Mouse (Mus musculus): ENCODE data around the gene Hfe.
"Not testable (repeated sequence)": the region's sequence is repeated elsewhere in the genome, so short reads cannot be mapped to it uniquely, and the experiment has no call there.

The Hfe gene

DNA sequence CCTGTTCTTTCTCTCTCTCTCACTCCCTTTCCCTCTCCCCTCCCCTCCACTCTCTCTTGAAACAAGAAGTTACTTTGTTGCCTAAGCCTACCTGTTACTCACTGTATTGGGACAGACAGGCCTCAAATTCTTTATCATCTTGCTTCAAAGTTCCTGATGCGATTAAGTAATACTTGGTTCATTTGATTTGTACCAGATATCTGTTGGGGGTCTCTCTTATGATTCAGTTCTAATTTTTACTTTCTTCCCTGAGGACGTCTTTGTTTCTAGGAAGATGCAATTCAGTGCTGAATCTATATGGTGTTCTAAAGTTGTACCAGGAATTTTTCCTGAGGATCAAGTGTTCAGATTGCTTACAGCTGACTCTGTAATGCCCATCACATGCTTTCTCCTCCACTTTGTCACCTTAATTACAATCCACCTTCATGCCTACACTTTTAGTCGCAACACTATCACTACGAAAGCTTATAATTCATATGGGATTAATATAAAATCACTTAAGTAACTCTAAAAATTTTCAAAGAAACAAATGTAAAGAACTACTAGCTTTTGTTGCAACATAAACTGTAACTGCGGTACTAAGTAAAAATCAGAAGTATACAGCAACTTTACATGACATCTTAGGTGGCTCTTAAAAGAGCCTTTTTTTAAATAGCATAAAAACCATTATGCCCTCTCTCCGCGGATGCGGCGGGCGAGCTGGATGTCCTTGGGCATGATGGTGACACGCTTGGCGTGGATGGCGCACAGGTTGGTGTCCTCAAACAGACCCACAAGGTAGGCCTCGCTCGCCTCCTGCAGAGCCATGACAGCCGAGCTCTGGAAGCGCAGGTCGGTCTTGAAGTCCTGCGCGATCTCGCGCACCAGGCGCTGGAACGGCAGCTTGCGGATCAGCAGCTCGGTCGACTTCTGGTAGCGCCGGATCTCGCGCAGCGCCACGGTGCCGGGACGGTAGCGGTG lies 34.0 kb upstream of the Hfe start:
- no peak for DNase-seq (ENCODE audit: low spot score in 2 of 2)

GRCm38 (mm10) chr13:23743963-23744362 lies 33.3 kb upstream of the Hfe start:
- DNase-seq (ENCODE audit: low spot score in 2 of 2), result no peak

- no peak for DNase-seq (ENCODE audit: low spot score in 2 of 2)
These were observed 32.6 kb upstream of the Hfe start for GRCm38 (mm10) chr13:23743215-23743614.

GRCm38 (mm10) chr13:23742007-23742406 lies 31.4 kb upstream of the Hfe start:
- DNase-seq (ENCODE audit: low spot score in 2 of 2), result no peak

- no peak for DNase-seq (ENCODE audit: low spot score in 2 of 2)
These were observed 30.3 kb upstream of the Hfe start for GRCm38 (mm10) chr13:23740910-23741309.

GRCm38 (mm10) chr13:23740256-23740840 lies 29.7 kb upstream of the Hfe start:
- no peak for DNase-seq (ENCODE audit: low spot score in 2 of 2)

DNA sequence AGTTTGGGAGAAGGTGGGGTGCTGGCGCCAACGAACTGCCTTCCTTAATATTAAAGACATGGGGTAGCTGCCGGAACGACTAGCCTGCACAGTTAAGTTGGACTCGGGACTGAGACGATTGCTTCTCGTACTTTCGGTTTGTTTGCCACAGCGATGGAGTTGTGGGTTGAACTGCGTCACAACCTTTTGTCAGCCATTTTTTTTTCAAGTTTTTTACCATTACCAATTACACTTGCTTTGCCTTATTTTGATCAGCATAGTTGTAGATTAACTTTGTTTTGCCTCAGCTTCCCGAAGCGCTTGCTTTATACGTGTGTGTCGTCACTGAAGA lies 29.2 kb upstream of the Hfe start:
- DNase-seq (ENCODE audit: low spot score in 2 of 2), result no peak

GRCm38 (mm10) chr13:23739069-23739921 lies 28.6 kb upstream of the Hfe start:
- peak; percentile 93 to 97 for DNase-seq (ENCODE audit: low spot score in 2 of 2)

GRCm38 (mm10) chr13:23738677-23739068 lies 28.0 kb upstream of the Hfe start, which contains the start of gene Hist1h1c:
Hist1h1c (plus strand) TSS chr13:23738808.
- peak in 1 of 2 experiments; percentile 91 for DNase-seq (ENCODE audit: low spot score in 2 of 2)

DNA sequence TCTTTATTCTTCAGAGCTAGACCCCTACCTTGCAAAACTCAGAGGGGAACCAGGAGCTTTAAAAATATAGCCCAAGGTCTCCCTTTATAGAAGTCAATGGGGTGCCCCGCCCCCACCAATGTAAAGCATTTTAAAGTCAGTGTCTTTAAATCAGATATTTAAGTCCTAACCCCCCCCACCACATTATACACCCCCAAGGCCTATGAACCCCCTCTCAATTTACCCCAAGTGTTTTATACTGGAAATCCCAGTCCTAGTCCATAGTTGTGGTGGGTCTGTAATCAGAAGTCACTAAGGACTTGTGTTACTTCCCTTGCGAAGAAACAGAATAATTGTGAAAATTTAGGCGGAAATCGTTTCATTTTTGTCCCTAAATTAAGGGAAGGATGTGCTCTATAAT lies 27.4 kb upstream of the Hfe start:
- no peak for DNase-seq (ENCODE audit: low spot score in 2 of 2)

DNA sequence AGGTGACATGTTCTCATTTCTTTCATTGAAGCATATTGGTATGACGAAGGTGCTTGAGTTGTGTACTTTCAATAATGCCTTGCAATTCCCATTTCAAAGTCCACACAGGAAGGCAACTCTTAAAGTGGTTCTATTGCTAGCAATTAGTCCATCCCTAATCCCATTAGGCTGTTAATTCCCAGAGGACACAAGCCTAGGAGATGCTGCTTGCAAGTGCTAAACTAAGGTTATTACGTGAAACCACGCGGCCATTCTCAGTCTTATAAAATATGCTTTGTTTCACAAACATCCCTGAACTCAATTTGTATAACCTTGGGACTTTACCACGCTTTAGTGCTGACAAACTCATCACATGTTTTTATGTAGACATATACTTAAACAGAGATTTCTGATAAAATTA lies 26.4 kb upstream of the Hfe start:
- DNase-seq (ENCODE audit: low spot score in 2 of 2), result no peak

DNA sequence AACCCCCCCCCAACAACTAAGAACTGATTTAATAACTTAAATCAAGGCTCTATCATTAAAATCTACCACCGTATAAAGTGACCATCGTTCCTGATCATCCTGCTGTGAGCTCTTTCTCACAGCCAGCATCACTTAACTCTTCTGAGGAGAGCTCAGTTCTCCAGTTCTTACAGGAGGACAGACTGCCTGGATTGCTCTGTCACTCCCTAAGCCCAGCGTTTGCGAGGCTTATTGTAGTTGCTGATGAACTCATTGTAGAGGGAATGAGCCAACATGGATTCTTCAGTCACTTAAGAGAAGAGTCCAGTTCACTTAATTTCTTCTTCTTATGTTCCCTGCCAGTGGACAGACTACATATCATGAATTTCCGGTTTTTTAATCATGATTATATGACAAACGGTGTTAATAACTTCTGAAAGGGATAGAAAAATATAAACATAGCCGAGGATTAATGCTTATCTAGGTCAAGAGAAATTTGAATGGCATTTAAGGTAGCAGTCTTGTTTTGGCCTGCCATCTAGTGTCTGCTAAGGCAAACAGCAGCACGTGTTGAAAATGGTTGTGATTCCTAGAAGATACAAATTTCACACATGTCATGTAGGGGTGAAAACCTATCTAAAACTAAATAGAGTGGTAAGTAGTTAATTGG lies 21.6 kb upstream of the Hfe start:
- peak in 1 of 2 experiments; percentile 38 for DNase-seq (ENCODE audit: low spot score in 2 of 2)

GRCm38 (mm10) chr13:23730479-23730878 lies 19.8 kb upstream of the Hfe start:
- DNase-seq (ENCODE audit: low spot score in 2 of 2), result no peak

DNA sequence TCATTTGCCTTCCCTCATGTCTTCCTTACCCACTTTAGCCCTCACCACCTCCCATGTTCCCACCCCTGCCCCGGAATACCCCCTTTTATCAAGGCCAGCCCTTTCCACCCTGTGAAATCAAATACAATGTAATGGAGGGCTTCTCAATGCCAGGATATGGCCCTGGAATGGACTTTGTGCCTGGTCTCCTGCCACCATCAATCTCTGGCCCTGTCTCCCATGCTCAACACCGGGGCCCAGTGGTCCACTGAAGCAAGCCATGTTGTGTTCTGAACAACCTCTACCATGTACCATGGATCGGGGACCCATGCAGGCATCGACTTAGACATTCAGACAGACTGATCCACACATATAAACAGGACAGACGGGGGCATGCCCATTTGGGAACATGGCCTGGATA lies 19.1 kb upstream of the Hfe start:
- DNase-seq (ENCODE audit: low spot score in 2 of 2), result no peak

DNA sequence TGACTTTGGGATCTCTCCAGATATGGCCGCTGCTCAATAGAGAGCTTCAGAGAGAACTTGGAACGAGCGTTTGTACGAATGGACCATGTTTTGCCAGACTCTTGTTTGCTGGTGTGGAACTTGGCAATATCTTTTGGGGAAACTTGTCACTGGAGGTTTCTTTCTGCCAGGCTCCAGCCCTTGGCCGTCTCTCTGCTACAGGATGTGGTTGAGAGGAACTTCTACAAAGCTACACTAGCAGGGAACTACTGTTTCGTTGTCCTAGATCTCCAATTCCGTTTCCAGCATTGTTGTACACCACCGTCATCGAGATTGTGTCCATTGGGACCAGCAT lies 18.5 kb upstream of the Hfe start:
- no peak for DNase-seq (ENCODE audit: low spot score in 2 of 2)

DNA sequence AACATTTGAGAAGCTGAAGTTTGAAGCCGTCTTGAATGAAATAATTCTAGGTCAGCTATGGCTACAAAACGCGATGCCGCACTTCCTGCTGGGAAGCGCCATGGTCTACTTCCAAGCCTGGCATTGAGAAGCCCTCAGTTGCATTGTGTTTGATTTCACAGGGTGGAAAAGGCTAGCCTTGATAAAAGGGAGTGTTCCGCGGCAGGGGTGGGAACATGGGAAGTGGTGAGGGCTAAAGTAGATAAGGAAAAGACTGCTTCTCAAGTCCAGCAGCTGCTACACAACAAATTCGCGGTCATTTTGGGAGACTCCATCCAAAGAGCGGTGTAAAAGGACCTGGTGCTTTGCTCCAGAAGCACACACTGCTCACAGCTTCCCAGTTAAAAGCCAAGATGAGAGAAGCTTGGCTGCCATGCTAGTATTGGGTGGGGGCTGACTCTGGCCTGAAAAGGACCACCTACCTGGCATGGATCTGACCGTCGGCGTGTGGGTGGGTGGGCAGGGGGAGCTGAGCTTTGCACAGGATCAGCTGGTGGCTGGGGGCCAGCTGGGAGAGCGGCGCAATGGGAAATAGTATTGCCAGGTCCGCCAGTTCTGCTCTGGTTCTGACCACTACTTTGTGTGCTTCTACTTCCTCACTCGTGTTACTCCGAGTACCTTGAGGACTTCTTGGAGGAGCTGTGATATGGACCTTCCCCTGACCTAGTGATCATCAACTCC lies 18.0 kb upstream of the Hfe start:
- DNase-seq (ENCODE audit: low spot score in 2 of 2), result no peak

GRCm38 (mm10) chr13:23725213-23725612 lies 14.6 kb upstream of the Hfe start:
- no peak for DNase-seq (ENCODE audit: low spot score in 2 of 2)

GRCm38 (mm10) chr13:23724239-23724638 lies 13.6 kb upstream of the Hfe start:
- no peak for DNase-seq (ENCODE audit: low spot score in 2 of 2)

DNA sequence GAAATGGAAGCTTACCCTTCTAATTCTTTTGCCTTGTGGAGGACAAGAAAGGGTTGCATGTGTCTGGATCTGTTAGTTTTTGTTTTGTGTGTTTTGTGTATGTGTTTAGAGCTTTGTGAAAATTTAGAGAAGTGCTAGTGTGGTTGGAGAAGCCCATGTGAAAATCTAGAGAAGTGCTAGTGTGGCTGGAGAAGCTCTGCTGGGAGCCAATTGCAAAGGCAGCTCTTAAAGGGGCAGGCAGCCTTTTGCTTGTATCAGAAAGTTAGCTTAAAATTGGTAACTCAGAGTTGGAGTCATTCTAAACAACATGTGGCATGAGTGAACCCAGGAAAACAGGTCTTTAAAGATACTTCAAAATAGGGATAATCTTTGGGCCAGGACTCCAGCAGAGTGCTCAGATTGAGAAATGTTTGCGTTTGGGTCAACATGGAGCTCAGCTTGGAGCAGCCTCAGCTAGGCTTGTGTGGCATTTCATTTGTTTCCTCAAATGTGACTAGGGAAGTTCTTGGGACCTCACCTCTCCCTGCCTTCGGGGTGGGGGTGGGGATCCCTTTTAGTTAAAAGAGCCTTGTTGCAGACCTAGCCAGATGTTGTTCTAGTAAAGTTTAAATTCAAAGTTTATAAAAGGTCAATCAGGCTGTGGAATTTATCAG lies 7.1 kb upstream of the Hfe start:
- not testable (repeated sequence) for DNase-seq (ENCODE audit: low spot score in 2 of 2)

- no peak for DNase-seq (ENCODE audit: low spot score in 2 of 2)
These were observed 6.5 kb upstream of the Hfe start for GRCm38 (mm10) chr13:23717176-23717575.

All from left cerebral cortex, adult 9 months (tissue).